Mouse (Mus musculus) lung, embryonic 16.5 days (tissue): ENCODE data around the gene Hdgfl2. TPM values are rescaled to one million over a fixed set of nuclear protein-coding genes. Genes with fewer than 3 reads are reported as not detected.
"Not testable (repeated sequence)": the region's sequence is repeated elsewhere in the genome, so short reads cannot be mapped to it uniquely, and the experiment has no call there.

Source experiments
- ATAC-seq: fragments of 200-750 bp; cut with Nextera tagmentation; 2 replicates; pipeline ENCODE4 v1.8.0; 2017; ENCODE audit warnings: low read depth, mild to moderate bottlenecking, moderate library complexity
- H3K27ac ChIP-seq: fragments of 300-500 bp; sonication (generic); 2 replicates; pipeline ENCODE4 v1.5.1; 2014; ENCODE audit warnings: mild to moderate bottlenecking, control low read depth, low read length
- H3K27me3 ChIP-seq: fragments of 300-500 bp; sonication (generic); 2 replicates; pipeline ENCODE4 v1.6.1; 2014; ENCODE audit warnings: low read depth, low read length, mixed read lengths; ENCODE audit not compliant: control insufficient read depth, insufficient read depth
- H3K36me3 ChIP-seq: fragments of 300-500 bp; sonication (generic); 2 replicates; pipeline ENCODE4 v1.6.1; 2014; ENCODE audit warnings: low read length; ENCODE audit not compliant: control insufficient read depth, insufficient read depth
- H3K4me1 ChIP-seq: fragments of 300-500 bp; sonication (generic); replicated peaks from 2 replicates; pipeline ENCODE4 v1.6.1; 2014; ENCODE audit warnings: low read length, mixed read lengths; ENCODE audit not compliant: control insufficient read depth, insufficient read depth
- H3K4me2 ChIP-seq: fragments of 300-500 bp; sonication (generic); 2 replicates; pipeline ENCODE4 v1.6.1; 2014; ENCODE audit warnings: low read depth, low read length, control low read depth
- H3K4me3 ChIP-seq: fragments of 300-500 bp; sonication (generic); 2 replicates; pipeline ENCODE4 v1.5.1; 2014; ENCODE audit warnings: mild to moderate bottlenecking, low read length, control low read depth
- H3K9ac ChIP-seq: fragments of 300-500 bp; sonication (generic); 2 replicates; pipeline ENCODE4 v1.6.1; 2014; ENCODE audit warnings: low read length, control low read depth
- H3K9me3 ChIP-seq: fragments of 300-500 bp; sonication (generic); 2 replicates; pipeline ENCODE4 v1.6.1; 2016; ENCODE audit warnings: low read length; ENCODE audit not compliant: control insufficient read depth
- WGBS: fragments of 180-500 bp; shearing (Covaris S2); extraction: QIAGEN DNeasy Blood & Tissue Kit; methylation state at CpG from one replicate; pipeline ENCODE4 v1.1.7; 2014; 5-methylcytosine and 5-hydroxymethylcytosine counted together
- polyA plus RNA-seq: library from polyadenylated mRNA; unstranded; fragments of >200 nt; fragmentation: Nextera tagmentation; extraction: Ambion mirVana; gene quantifications from 2 replicates; pipeline ENCODE4 v1.2.1, GENCODE M21; 2015

The Hdgfl2 gene
- polyA plus RNA-seq, 1 experiment from 2014 or later, result 96.7 TPM

DNA sequence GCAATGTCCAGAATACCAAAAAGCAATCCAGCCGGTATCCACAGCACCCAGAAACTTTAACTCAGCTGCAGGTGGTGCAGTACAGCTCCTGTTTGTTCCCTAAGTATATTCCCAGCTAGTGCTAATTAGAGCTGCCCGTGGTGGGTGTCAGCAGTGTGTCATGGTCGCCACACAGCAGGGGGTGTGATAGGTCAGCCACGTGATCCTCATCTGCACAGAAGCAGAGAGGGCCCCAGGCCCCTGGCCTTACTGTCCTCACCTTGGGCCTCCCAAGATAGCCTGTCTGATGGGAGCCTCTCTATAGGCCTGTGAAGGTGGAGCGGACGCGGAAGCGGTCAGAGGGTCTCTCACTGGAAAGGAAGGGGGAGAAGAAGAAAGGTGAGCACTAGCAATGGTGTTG, 18.7 kb downstream of the Hdgfl2 start:
- no peaks in the 10 kb centered on the region for H3K4me1 ChIP-seq
- no peak for ATAC-seq

DNA sequence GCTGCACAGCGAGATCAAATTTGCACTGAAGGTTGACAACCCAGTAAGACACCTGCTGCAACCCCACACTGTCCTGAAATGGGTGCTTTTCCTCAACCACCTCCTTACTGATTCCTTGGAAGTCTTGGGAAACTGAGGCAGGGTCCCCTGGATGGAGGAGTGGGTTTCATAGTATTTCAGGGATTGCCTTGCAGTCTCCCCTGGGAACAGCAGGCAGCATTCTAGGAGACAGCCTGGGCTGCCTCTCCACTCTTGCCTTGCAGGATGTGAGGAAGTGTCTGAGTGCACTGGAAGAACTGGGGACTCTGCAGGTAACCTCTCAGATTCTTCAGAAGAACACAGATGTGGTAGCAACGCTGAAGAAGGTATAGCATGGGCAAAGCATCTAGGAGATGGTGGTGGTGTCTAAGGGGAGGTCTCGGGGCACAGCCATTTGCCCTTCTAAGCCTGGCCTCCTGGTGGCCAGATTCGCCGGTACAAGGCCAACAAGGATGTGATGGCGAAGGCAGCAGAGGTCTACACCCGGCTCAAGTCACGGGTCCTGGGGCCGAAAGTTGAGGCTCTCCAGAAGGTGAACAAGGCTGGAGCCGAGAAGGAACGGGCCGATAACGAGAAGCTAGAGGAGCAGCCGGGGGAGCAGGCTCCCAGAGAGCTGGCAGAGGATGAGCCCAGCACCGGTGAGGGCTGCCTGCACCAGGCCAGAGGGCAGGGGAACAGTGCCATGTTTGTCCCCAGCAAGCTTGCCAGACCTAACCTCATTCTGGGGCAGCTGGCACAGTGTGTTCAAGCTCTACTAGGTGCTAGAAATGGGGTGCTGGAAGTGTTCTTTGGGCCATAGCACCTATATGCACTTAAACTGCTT, 19.5 kb downstream of the Hdgfl2 start:
- H3K4me2 ChIP-seq, result no peak overlapping the region
- no peaks in the 10 kb centered on the region for H3K9me3 ChIP-seq
- H3K27me3 ChIP-seq, result no peaks in the 10 kb centered on the region
- WGBS, result 90% methylated on average over 15 of the region's 15 CpGs
- H3K36me3 ChIP-seq, result peaks cover 49% of the 10 kb centered on the region
- no peak overlapping the region for H3K9ac ChIP-seq
- H3K27ac ChIP-seq, result no peak overlapping the region
- H3K4me3 ChIP-seq, result no peak overlapping the region
- H3K4me1 ChIP-seq, result no peaks in the 10 kb centered on the region
- ATAC-seq, result no peak

More for the DNA sequence above, 18.7 kb downstream of the Hdgfl2 start:
- Histone ChIP-seq H3K9ac (no peak overlapping the region), H3K27ac (no peak overlapping the region), H3K9me3 (no peaks in the 10 kb centered on the region), H3K36me3 (peaks cover 49% of the 10 kb centered on the region), H3K4me2 (no peak overlapping the region), H3K4me3 (no peak overlapping the region), H3K27me3 (no peaks in the 10 kb centered on the region)
- WGBS, result 88% methylated on average over 8 of the region's 8 CpGs

DNA sequence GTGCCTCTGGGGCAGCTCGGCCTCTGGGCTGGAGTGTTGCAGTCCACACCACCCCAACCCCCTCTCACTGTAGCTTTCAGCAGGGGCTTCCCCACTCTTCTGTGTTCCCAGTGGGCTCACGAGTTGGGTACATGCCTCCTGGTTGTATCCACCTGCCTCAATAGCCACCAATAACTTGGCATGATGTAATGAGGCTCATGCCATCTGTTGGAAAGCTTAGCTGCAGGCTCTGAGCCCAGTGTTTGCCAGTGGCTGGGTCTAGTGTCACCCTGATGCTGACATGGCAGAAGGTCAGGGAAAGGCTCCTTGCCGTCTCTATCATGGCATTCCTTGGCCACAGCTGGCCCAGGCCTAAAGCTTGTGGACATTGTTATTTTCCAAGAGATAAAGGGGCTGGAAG, 21.4 kb downstream of the Hdgfl2 start:
- no peak for ATAC-seq
- Histone ChIP-seq H3K27ac (no peak overlapping the region), H3K4me1 (no peaks in the 10 kb centered on the region), H3K27me3 (no peaks in the 10 kb centered on the region), H3K9me3 (no peaks in the 10 kb centered on the region), H3K36me3 (peaks cover 48% of the 10 kb centered on the region), H3K4me3 (no peak overlapping the region), H3K9ac (no peak overlapping the region), H3K4me2 (no peak overlapping the region)
- 84% methylated on average over 3 of the region's 3 CpGs for WGBS

DNA sequence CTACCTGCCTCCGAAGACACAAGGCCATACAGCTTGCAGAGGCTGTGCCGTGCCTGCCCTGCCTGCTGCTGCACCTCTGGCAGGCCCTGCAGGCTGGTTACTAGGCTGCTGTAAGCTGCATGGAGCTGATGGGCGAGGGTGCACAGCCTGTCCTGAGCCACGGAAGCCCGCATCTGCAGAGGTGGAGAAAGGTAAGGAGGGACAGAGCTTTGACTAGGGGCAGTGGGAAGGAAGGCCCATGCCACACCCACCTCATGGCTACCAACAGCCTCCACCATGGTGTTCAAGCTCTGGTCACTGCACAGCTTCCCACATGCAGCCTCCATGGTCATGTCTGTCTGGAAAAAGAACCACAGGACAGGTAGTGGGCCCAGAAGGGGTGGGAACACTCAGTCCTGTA, 22.7 kb downstream of the Hdgfl2 start:
- H3K27me3 ChIP-seq, result no peaks in the 10 kb centered on the region
- H3K4me2 ChIP-seq, result no peak overlapping the region
- no peak overlapping the region for H3K9ac ChIP-seq
- ATAC-seq, result no peak
- no peak overlapping the region for H3K4me3 ChIP-seq
- no peaks in the 10 kb centered on the region for H3K4me1 ChIP-seq
- H3K36me3 ChIP-seq, result peaks cover 35% of the 10 kb centered on the region
- 92% methylated on average over 5 of the region's 5 CpGs for WGBS
- H3K27ac ChIP-seq, result no peak overlapping the region
- H3K9me3 ChIP-seq, result no peaks in the 10 kb centered on the region

DNA sequence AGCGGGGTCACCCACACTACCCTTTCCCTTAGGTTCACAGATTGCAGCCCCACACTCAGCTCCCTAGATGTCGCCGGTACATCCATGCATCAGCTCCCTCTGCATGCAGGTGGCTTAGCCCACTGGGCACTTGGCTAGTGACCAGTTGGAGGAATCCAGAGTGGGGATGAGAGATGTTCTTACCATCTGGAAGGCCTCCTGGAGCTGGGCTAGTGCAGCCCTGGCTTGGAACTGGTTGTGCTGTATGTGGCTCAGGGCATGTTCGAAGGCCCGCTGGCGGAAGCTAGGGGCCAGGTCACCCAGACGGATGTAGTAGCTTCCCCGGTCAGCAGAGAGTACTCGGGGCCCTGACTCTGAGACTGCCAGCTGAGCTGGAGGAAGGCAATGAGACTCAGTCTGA, 23.5 kb downstream of the Hdgfl2 start:
- H3K4me3 ChIP-seq, result no peak overlapping the region
- 90% methylated on average over 9 of the region's 9 CpGs for WGBS
- H3K4me2 ChIP-seq, result no peak overlapping the region
- H3K9ac ChIP-seq, result no peak overlapping the region
- no peaks in the 10 kb centered on the region for H3K4me1 ChIP-seq
- peaks cover 29% of the 10 kb centered on the region for H3K36me3 ChIP-seq
- no peaks in the 10 kb centered on the region for H3K9me3 ChIP-seq
- H3K27me3 ChIP-seq, result no peaks in the 10 kb centered on the region
- ATAC-seq, result no peak
- H3K27ac ChIP-seq, result no peak overlapping the region

DNA sequence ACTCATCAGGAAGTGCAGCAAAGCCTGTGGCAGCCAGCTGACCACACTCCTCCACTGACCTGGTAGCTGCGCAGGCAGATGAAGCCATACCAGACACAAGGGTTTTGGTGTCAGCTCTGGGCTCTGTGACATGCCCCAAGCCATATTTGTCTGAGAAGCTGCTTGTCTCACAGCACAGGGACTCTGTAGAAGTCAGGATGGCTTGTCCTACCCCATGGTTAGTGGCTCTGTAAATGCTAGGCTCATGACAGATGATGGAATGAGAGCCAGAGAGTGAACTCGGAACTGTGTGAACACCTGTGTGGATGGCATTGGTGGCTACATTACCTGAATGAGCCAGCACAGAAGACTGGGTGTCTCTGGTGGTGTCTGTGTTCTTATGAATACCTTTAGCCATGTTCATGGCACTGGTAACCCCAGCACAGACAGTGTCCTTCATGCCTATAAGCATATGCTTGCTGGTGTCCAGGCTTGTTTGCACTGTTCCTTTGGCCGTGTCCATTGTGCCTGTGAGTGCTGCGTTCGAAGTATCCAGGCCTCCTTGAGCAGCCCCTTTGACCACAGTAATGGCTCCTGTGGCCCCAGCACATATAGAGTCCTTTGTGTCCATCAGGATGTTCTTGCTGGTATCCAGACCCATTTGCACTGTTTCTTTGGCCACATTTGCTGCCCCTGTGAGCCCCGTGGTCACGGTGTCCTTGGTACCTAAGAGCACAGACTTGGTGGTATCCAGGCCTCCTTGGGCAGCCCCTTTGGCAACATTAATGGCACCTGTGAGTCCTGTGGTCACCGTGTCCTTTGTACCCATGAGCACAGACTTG, 24.2 kb downstream of the Hdgfl2 start:
- peaks cover 21% of the 10 kb centered on the region for H3K36me3 ChIP-seq
- ATAC-seq, result no peak
- H3K4me1 ChIP-seq, result no peaks in the 10 kb centered on the region
- no peak overlapping the region for H3K9ac ChIP-seq
- H3K4me3 ChIP-seq, result no peak overlapping the region
- H3K27ac ChIP-seq, result no peak overlapping the region
- H3K9me3 ChIP-seq, result no peaks in the 10 kb centered on the region
- WGBS, result 94% methylated on average over 8 of the region's 8 CpGs
- H3K4me2 ChIP-seq, result no peak overlapping the region
- no peaks in the 10 kb centered on the region for H3K27me3 ChIP-seq

DNA sequence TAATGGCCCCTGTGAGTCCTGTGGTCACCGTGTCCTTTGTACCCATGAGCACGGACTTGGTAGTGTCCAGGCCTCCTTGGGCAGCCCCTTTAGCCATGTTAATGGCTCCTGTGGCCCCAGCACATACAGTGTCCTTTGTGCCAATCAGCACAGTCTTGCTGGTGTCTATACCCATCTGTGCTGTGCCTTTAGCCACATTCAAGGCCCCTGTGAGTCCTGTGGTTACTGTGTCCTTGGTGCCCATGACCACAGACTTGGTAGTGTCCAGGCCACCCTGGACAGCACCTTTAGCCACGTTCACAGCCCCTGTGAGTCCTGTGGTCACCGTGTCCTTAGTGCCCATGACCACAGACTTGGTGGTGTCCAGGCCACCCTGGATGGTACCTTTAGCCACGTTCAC, 25.4 kb downstream of the Hdgfl2 start:
- H3K9me3 ChIP-seq, ATAC-seq, H3K27me3 ChIP-seq, H3K4me1 ChIP-seq, H3K27ac ChIP-seq, H3K4me2 ChIP-seq, H3K9ac ChIP-seq, H3K4me3 ChIP-seq: not testable (repeated sequence)
- peaks cover 16% of the 10 kb centered on the region for H3K36me3 ChIP-seq
- WGBS, result 95% methylated on average over 2 of the region's 5 CpGs

DNA sequence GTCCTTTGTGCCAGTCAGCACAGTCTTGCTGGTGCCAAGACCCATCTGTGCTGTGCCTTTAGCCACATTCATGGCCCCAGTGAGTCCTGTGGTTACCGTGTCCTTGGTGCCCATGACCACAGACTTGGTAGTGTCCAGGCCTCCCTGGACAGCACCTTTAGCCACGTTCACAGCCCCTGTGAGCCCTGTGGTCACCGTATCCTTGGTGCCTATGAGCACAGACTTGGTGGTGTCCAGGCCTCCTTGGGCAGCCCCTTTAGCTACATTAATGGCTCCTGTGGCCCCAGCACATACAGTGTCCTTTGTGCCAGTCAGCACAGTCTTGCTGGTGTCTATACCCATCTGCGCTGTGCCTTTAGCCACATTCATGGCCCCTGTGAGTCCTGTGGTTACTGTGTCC, 27.0 kb downstream of the Hdgfl2 start:
- H3K9ac ChIP-seq, H3K27ac ChIP-seq, H3K4me3 ChIP-seq, H3K27me3 ChIP-seq, H3K4me2 ChIP-seq, ATAC-seq, H3K36me3 ChIP-seq, H3K4me1 ChIP-seq, H3K9me3 ChIP-seq: not testable (repeated sequence)
- WGBS, result 95% methylated on average over 4 of the region's 4 CpGs

DNA sequence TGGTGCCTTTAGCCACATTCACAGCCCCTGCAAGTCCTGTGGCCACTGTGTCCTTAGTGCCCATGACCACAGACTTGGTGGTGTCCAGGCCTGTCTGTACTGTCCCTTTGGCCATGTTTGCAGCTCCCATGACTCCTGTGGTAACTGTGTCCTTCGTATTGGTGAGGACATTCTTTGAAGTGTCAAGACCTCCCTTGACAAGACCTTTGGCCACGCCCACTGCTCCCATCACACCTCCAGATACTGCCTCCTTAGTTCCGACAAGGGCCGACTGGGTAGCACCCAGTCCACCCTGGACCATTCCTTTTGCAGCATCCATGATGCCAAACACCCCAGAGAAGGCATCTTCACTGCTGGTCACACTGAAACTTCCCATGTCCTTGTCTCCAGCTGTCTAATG, 27.5 kb downstream of the Hdgfl2 start:
- no peaks in the 10 kb centered on the region for H3K4me1 ChIP-seq
- no peak for ATAC-seq
- H3K36me3 ChIP-seq, result peaks cover 6% of the 10 kb centered on the region; the same call in 1 of the 2 replicates
- H3K4me2 ChIP-seq, result no peak overlapping the region
- no peak overlapping the region for H3K27ac ChIP-seq
- WGBS, result 58% methylated on average over 4 of the region's 4 CpGs
- no peak overlapping the region for H3K4me3 ChIP-seq
- H3K27me3 ChIP-seq, result no peaks in the 10 kb centered on the region
- no peaks in the 10 kb centered on the region for H3K9me3 ChIP-seq
- H3K9ac ChIP-seq, result no peak overlapping the region
